Mouse (Mus musculus): ENCODE results near the gene Hmgb1. TPM values are rescaled to one million over a fixed set of nuclear protein-coding genes. Genes with fewer than 3 reads are reported as not detected.

Hmgb1 gene
- polyA plus RNA-seq, 1 experiment from 2014 or later, result 1,770 TPM

DNA sequence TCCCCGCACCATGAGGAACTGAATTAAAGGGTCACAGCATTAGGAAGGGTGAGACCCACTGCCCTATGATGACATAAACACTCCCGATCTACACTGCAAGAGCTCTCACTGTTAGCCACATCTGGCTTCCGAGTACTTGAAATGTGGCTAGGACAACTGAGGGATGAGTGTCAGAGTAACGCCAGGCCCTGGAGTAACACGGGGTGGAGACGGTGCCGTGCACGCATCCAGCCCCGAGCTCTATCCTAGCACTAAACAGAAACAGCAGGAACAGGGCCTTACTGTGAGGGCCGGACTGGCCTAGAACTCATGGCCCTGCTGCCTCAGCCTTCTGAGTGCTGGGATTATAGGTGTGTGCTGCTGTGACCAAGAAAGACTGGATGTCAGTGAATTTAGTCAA, 18.3 kb downstream of the Hmgb1 start:
- Histone ChIP-seq H3K27me3 (no peaks in the 10 kb centered on the region), H3K9me3 (no peaks in the 10 kb centered on the region), H3K27ac (no peak overlapping the region), H3K9ac (no peak overlapping the region), H3K4me3 (no peak overlapping the region), H3K4me1 (no peaks in the 10 kb centered on the region), H3K4me2 (replicated peaks) (no peak overlapping the region), H3K36me3 (no peaks in the 10 kb centered on the region)
- 86% methylated on average over 10 of the region's 10 CpGs for WGBS
- no peak for ATAC-seq (ENCODE audit: insufficient number of reproducible peaks, insufficient read depth, low FRiP score, low TSS enrichment)

GRCm38 (mm10) chr5:149164881-149165280, 19.4 kb downstream of the Hmgb1 start:
- Histone ChIP-seq H3K4me1 (no peaks in the 10 kb centered on the region), H3K36me3 (no peaks in the 10 kb centered on the region), H3K27me3 (no peaks in the 10 kb centered on the region), H3K9me3 (no peaks in the 10 kb centered on the region), H3K27ac (no peak overlapping the region), H3K4me2 (replicated peaks) (no peak overlapping the region), H3K9ac (no peak overlapping the region), H3K4me3 (no peak overlapping the region)
- 33% methylated on average over 7 of the region's 7 CpGs for WGBS
- no peak for ATAC-seq (ENCODE audit: insufficient number of reproducible peaks, insufficient read depth, low FRiP score, low TSS enrichment)

GRCm38 (mm10) chr5:149162890-149163289, 21.4 kb downstream of the Hmgb1 start:
- Histone ChIP-seq H3K4me3 (no peak overlapping the region), H3K9me3 (no peaks in the 10 kb centered on the region), H3K4me2 (replicated peaks) (no peak overlapping the region), H3K9ac (no peak overlapping the region), H3K36me3 (no peaks in the 10 kb centered on the region), H3K4me1 (no peaks in the 10 kb centered on the region), H3K27ac (no peak overlapping the region), H3K27me3 (no peaks in the 10 kb centered on the region)
- ATAC-seq (ENCODE audit: insufficient number of reproducible peaks, insufficient read depth, low FRiP score, low TSS enrichment), result no peak
- 78% methylated on average over 7 of the region's 7 CpGs for WGBS

DNA sequence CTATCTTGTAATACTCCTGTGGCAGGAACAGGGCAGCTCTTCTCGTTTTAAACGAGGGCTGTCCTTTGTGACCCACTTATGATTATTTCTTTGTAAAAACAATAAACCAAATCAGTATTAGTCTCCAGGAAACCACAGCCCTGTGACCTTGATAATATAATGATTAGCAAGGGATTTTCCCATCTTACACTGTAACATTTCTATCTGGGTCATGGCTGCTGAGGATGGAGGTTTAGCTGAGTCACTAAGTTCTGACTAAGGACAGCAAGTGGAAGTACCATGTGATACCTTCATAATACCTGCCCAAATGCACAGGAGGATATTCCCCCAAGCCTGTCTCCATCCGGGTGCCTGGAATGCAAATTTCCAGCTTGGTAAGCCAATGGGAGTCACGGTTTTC, 23.8 kb downstream of the Hmgb1 start:
- no peak overlapping the region for H3K4me3 ChIP-seq
- H3K27me3 ChIP-seq, result no peaks in the 10 kb centered on the region
- ATAC-seq (ENCODE audit: insufficient number of reproducible peaks, insufficient read depth, low FRiP score, low TSS enrichment), result no peak

DNA sequence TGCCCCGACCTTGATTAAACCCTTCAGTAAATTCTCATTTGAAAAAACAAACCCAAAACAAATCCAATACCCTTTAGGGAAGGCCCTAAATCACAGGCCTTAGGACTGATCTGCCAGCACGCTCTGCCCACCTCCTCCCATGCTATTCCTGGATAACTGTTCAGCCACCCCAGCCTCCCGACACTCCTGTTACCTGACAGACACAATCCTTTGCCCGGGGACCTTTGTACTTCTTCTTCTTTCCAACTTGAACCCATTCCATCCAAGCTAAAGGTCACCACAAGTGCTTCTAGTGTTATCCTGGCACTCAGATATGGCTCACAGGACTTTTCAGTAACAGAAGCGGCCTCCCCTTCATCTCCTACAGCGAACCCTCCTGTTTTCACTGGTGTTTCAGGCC, 25.3 kb downstream of the Hmgb1 start:
- H3K27me3 ChIP-seq, result no peaks in the 10 kb centered on the region
- no peaks in the 10 kb centered on the region for H3K9me3 ChIP-seq
- 90% methylated on average over 6 of the region's 6 CpGs for WGBS
- H3K9ac ChIP-seq, result no peak overlapping the region
- no peaks in the 10 kb centered on the region for H3K36me3 ChIP-seq
- H3K4me2 ChIP-seq (replicated peaks), result no peak overlapping the region
- H3K4me3 ChIP-seq, result no peak overlapping the region
- ATAC-seq (ENCODE audit: insufficient number of reproducible peaks, insufficient read depth, low FRiP score, low TSS enrichment), result no peak
- H3K27ac ChIP-seq, result no peak overlapping the region
- no peaks in the 10 kb centered on the region for H3K4me1 ChIP-seq

More for the DNA sequence above, 23.8 kb downstream of the Hmgb1 start:
- no peaks in the 10 kb centered on the region for H3K9me3 ChIP-seq
- no peaks in the 10 kb centered on the region for H3K36me3 ChIP-seq
- H3K4me2 ChIP-seq (replicated peaks), result no peak overlapping the region
- WGBS, result 79% methylated on average over 4 of the region's 4 CpGs
- no peaks in the 10 kb centered on the region for H3K4me1 ChIP-seq
- no peak overlapping the region for H3K9ac ChIP-seq
- H3K27ac ChIP-seq, result no peak overlapping the region

- 84% methylated on average over 18 of the region's 18 CpGs for WGBS
- Histone ChIP-seq H3K9ac (no peak overlapping the region), H3K27me3 (no peaks in the 10 kb centered on the region), H3K9me3 (no peaks in the 10 kb centered on the region), H3K27ac (no peak overlapping the region), H3K4me2 (replicated peaks) (no peak overlapping the region), H3K4me1 (peaks cover 9% of the 10 kb centered on the region; the same call in 1 of the 2 replicates), H3K36me3 (no peaks in the 10 kb centered on the region), H3K4me3 (no peak overlapping the region)
- no peak for ATAC-seq (ENCODE audit: insufficient number of reproducible peaks, insufficient read depth, low FRiP score, low TSS enrichment)
These were observed 27.3 kb downstream of the Hmgb1 start for GRCm38 (mm10) chr5:149156886-149157563.

DNA sequence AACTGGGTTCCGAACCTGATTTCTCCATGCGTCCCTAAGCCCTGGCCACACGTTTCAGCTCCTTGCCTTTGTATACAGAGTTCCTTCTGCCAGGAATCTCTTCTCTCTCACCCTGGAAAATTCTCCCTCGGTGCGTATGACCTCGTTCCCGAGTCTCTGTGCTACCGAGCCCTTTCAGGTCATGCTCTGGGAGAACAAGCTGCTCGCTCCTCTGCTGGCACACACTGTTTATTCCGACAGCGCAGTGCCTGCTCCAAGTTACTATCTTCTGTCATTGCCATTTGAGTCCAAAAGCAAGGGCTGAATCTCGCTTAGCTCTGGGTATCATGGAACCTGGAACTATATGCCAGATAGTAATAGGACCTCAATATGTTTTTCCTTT, 31.5 kb downstream of the Hmgb1 start:
- no peak for ATAC-seq (ENCODE audit: insufficient number of reproducible peaks, insufficient read depth, low FRiP score, low TSS enrichment)
- Histone ChIP-seq H3K9ac (no peak overlapping the region), H3K27me3 (no peaks in the 10 kb centered on the region), H3K4me2 (replicated peaks) (no peak overlapping the region; the same call in 1 of the 2 replicates), H3K9me3 (peaks cover 3% of the 10 kb centered on the region; the same call in 1 of the 2 replicates), H3K36me3 (no peaks in the 10 kb centered on the region), H3K4me1 (peaks cover 9% of the 10 kb centered on the region; the same call in 1 of the 2 replicates), H3K27ac (peak overlapping the region; percentile 57), H3K4me3 (no peak overlapping the region)
- WGBS, result 54% methylated on average over 12 of the region's 12 CpGs

DNA sequence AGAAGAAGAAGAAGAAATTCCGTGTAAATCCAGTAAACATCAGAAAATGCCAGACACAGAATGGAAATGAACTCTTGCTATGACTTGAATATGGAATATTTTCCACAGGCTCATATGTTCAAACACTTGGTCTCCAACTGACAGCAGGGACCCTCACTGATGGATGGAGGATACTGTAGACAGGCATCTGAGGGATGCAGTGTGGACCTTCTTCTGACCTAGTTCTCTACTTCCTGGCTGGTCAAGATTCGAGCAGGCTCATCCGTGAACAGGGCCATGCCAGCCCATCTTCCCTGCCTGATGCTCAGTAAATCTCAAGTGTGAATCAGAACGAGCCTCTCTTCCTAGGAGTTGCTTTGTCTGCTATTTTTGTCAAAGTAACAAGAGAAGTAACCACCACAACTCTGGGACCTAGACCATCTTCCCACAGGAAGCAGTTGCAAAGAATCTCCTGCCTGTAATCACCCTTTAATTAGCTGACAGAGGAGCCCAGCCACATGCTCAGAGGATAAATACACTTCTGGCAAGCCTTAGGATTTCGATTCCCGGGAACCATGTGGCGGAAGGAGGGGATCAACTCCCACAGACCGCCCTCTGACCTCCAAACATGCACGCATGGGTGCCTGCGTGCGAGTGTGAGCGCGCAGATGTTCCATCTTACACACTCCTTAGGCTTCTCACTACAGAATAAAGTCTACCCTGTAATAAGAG, 32.1 kb downstream of the Hmgb1 start:
- H3K4me1 ChIP-seq, result peaks cover 9% of the 10 kb centered on the region; the same call in 1 of the 2 replicates
- no peak overlapping the region; the same call in 1 of the 2 replicates for H3K4me2 ChIP-seq (replicated peaks)
- peaks cover 3% of the 10 kb centered on the region; the same call in 1 of the 2 replicates for H3K9me3 ChIP-seq
- peak; percentile 43; the same call in 1 of the 2 replicates for ATAC-seq (ENCODE audit: insufficient number of reproducible peaks, insufficient read depth, low FRiP score, low TSS enrichment)
- H3K36me3 ChIP-seq, result no peaks in the 10 kb centered on the region
- 42% methylated on average over 13 of the region's 13 CpGs for WGBS
- no peak overlapping the region for H3K9ac ChIP-seq
- H3K4me3 ChIP-seq, result no peak overlapping the region
- H3K27ac ChIP-seq, result peak overlapping the region; percentile 57
- no peaks in the 10 kb centered on the region for H3K27me3 ChIP-seq

- peaks cover 9% of the 10 kb centered on the region; the same call in 1 of the 2 replicates for H3K4me1 ChIP-seq
These were observed 33.4 kb downstream of the Hmgb1 start for GRCm38 (mm10) chr5:149150882-149151281.

GRCm38 (mm10) chr5:149147386-149148000, 36.8 kb downstream of the Hmgb1 start:
- Histone ChIP-seq H3K4me3 (no peak overlapping the region), H3K36me3 (no peaks in the 10 kb centered on the region), H3K27me3 (no peaks in the 10 kb centered on the region), H3K27ac (no peak overlapping the region), H3K9ac (no peak overlapping the region), H3K9me3 (peaks cover 3% of the 10 kb centered on the region; the same call in 1 of the 2 replicates), H3K4me1 (peaks cover 12% of the 10 kb centered on the region; the same call in 1 of the 2 replicates), H3K4me2 (replicated peaks) (no peak overlapping the region)
- no peak for ATAC-seq (ENCODE audit: insufficient number of reproducible peaks, insufficient read depth, low FRiP score, low TSS enrichment)
- 83% methylated on average over 8 of the region's 8 CpGs for WGBS

More at GRCm38 (mm10) chr5:149150882-149151281, 33.4 kb downstream of the Hmgb1 start:
- H3K36me3 ChIP-seq, result no peaks in the 10 kb centered on the region
- H3K9me3 ChIP-seq, result peaks cover 3% of the 10 kb centered on the region; the same call in 1 of the 2 replicates
- no peak for ATAC-seq (ENCODE audit: insufficient number of reproducible peaks, insufficient read depth, low FRiP score, low TSS enrichment)
- H3K4me3 ChIP-seq, result no peak overlapping the region
- no peaks in the 10 kb centered on the region for H3K27me3 ChIP-seq
- no peak overlapping the region for H3K4me2 ChIP-seq (replicated peaks)
- no peak overlapping the region for H3K27ac ChIP-seq
- H3K9ac ChIP-seq, result no peak overlapping the region
- 94% methylated on average over 3 of the region's 3 CpGs for WGBS

DNA sequence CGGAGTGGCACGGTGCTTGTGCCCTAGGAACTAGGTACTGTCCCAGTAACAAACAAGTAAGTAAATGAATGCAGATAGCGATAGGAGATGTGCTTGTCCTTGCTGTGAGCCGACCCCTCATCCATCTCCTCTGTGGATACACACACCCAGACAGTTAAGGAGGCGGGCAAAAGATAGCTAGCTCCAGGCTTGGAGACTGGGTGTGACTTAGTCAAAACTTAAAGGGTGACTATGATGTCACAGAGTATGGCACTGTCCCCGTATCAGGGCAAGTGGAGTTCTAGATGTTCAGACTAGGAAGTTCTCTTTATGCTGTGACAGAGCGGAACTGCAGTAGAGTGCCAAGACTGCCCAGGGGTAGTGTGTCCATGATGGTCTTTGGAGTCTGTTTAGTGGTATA, 37.6 kb downstream of the Hmgb1 start:
- no peaks in the 10 kb centered on the region for H3K36me3 ChIP-seq
- peaks cover 7% of the 10 kb centered on the region; the same call in 1 of the 2 replicates for H3K4me1 ChIP-seq
- H3K9me3 ChIP-seq, result peaks cover 3% of the 10 kb centered on the region; the same call in 1 of the 2 replicates
- ATAC-seq (ENCODE audit: insufficient number of reproducible peaks, insufficient read depth, low FRiP score, low TSS enrichment), result no peak
- WGBS, result 91% methylated on average over 7 of the region's 7 CpGs
- no peak overlapping the region for H3K27ac ChIP-seq
- H3K4me3 ChIP-seq, result no peak overlapping the region
- H3K27me3 ChIP-seq, result no peaks in the 10 kb centered on the region
- H3K4me2 ChIP-seq (replicated peaks), result no peak overlapping the region
- H3K9ac ChIP-seq, result no peak overlapping the region

Data from embryonic facial prominence, embryonic 12.5 days (tissue).